Mouse (Mus musculus): ENCODE measurements around the gene Smarcc1. TPM values are rescaled to one million over a fixed set of nuclear protein-coding genes. Genes with fewer than 3 reads are reported as not detected.

The Smarcc1 gene
- polyA plus RNA-seq, 1 experiment from 2014 or later = 96.3 TPM

Small RNA genes within 50 kb of the gene (microRNA-seq; reads per million reads assigned to microRNA genes)
- gene Mir6236 = 98.8 reads per million, percentile 55 among the genes with 10 or more reads in this experiment

Other genes with a start within 250 kb of the Smarcc1 start
- 24.3 and 28.0 TPM in 2 replicates for gene Cdc25a, start 242.1 kb upstream of the Smarcc1 start, polyA plus RNA-seq (2015; fragmentation: Nextera tagmentation; extraction: Ambion mirVana)
- gene Map4, start 186.2 kb upstream of the Smarcc1 start, polyA plus RNA-seq (2015; fragmentation: Nextera tagmentation; extraction: Ambion mirVana) = 53.9 and 64.7 TPM in 2 replicates
- gene Dhx30, start 122 bp downstream of the Smarcc1 start, polyA plus RNA-seq (2015; fragmentation: Nextera tagmentation; extraction: Ambion mirVana) = 144 and 154 TPM in 2 replicates
- 1.7 and 2.5 TPM in 2 replicates for gene Cspg5, start 126.1 kb downstream of the Smarcc1 start, polyA plus RNA-seq (2015; fragmentation: Nextera tagmentation; extraction: Ambion mirVana)
- 29.6 and 32.4 TPM in 2 replicates for gene Elp6, start 187.5 kb downstream of the Smarcc1 start, polyA plus RNA-seq (2015; fragmentation: Nextera tagmentation; extraction: Ambion mirVana)
- 37.7 and 38.7 TPM in 2 replicates for gene Scap, start 215.6 kb downstream of the Smarcc1 start, polyA plus RNA-seq (2015; fragmentation: Nextera tagmentation; extraction: Ambion mirVana)